Mouse (Mus musculus) midbrain, embryonic 10.5 days (tissue): ENCODE measurements around the gene Abcd3. TPM values are rescaled to one million over a fixed set of nuclear protein-coding genes. Genes with fewer than 3 reads are reported as not detected.

Experiments used
- DNase-seq: peaks from one replicate; pipeline ENCODE4 v3.0.0-alpha.2; 2017; ENCODE audit warnings: low spot score
- H3K27ac ChIP-seq: fragments of 300-500 bp; sonication (generic); replicated peaks from 2 replicates; pipeline ENCODE4 v1.5.1; 2016; ENCODE audit warnings: mild to moderate bottlenecking
- H3K27me3 ChIP-seq: fragments of 300-500 bp; sonication (generic); 2 replicates; pipeline ENCODE4 v1.6.1; 2016; ENCODE audit warnings: low read depth, mild to moderate bottlenecking; ENCODE audit not compliant: poor library complexity, severe bottlenecking
- H3K36me3 ChIP-seq: fragments of 300-500 bp; sonication (generic); 2 replicates; pipeline ENCODE4 v1.6.1; 2016; ENCODE audit warnings: mild to moderate bottlenecking, moderate library complexity
- H3K4me1 ChIP-seq: fragments of 300-500 bp; sonication (generic); 2 replicates; pipeline ENCODE4 v1.6.1; 2016
- H3K4me3 ChIP-seq: fragments of 300-500 bp; sonication (generic); 2 replicates; pipeline ENCODE4 v1.5.1; 2016; ENCODE audit warnings: mild to moderate bottlenecking, moderate library complexity
- H3K9me3 ChIP-seq: fragments of 300-500 bp; sonication (generic); replicated peaks from 2 replicates; pipeline ENCODE4 v1.6.1; 2016; ENCODE audit warnings: mild to moderate bottlenecking
- WGBS: fragments of 180-500 bp; shearing (Covaris S2); methylation state at CpG from one replicate; pipeline ENCODE4 v1.1.7; 2016; 5-methylcytosine and 5-hydroxymethylcytosine counted together
- polyA plus RNA-seq: library from polyadenylated mRNA; unstranded; fragments of >200 nt; fragmentation: Nextera tagmentation; extraction: Ambion mirVana; gene quantifications from 2 replicates; pipeline ENCODE4 v1.2.1, GENCODE M21; 2016

Abcd3 gene
- polyA plus RNA-seq = 41.3 and 48.6 TPM in 2 replicates

DNA sequence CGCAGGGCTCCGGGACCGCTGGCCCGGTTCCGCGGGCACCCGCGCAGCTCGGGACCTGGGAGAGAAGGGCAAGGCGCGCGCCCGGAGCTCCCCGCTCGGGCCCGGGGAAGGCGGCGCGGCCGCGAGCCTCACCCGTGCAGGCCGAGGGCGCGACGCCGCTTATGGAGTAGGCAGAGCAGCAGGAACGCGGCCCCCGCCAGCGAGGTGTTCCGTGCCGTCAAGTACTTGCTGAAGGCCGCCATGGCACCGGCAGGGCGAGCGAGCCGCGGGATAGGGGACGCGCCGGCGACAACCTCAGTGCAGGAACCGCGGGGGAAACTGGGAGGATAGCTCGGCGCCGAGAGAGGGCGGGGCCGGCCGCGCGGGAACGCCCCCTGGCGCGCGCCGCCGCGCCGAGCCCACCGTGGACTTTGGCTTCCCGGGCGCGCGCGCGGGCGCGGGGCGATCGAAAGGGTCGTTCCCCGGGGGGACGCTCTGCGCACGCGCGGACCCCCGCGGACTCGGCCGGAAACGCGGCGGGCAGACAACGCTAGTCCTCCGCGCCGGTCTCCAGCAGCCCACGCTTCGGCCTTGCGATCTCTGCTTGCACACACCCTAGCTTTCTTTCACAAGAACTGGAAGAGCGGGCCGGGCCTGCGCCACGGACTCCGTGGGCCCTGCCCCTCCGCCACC is at the start of gene Abcd3:
Abcd3 (minus strand) TSS at position 426 of the 672 bp plus-strand sequence.
- peak within 1 kb of the TSS; percentile 89 for H3K4me3 ChIP-seq
- H3K9me3 ChIP-seq = no peaks in the 10 kb centered on the region
- peak; percentile 93 for DNase-seq
- H3K27me3 ChIP-seq = no peaks in the 10 kb centered on the region
- peaks cover 14% of the 10 kb centered on the region for H3K4me1 ChIP-seq
- peak within 1 kb of the TSS; percentile 97 for H3K27ac ChIP-seq
- WGBS = under 1% methylated on average over 93 of the region's 99 CpGs
- H3K36me3 ChIP-seq = no peaks in the 10 kb centered on the region

DNA sequence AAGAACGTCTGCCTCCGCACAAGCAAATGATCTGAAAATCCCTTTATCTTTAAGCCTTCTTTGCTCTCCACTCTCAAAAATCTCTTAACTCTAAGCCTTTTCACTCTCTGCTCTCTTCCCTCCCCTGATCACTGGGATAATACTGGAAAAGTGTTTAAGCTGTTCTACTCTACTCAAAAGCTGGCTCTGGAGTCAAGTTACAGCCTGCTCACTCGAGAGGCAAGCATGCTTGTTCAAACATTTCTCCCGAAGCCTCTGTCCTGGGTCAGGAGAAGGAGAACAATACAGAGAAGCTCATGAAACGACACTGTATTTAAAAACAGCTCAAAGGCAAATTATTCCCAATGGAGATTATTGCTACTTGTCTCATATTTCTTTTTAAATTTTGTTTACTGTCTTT is 44.0 kb upstream of the Abcd3 start:
- no peak overlapping the region for H3K4me3 ChIP-seq
- no peak overlapping the region for H3K27ac ChIP-seq
- no peak for DNase-seq
- H3K27me3 ChIP-seq = peaks cover 14% of the 10 kb centered on the region; the same call in 1 of the 2 replicates
- peaks cover 13% of the 10 kb centered on the region for H3K4me1 ChIP-seq
- H3K9me3 ChIP-seq = no peaks in the 10 kb centered on the region
- H3K36me3 ChIP-seq = no peaks in the 10 kb centered on the region
- WGBS = 19% methylated on average over 5 of the region's 5 CpGs

DNA sequence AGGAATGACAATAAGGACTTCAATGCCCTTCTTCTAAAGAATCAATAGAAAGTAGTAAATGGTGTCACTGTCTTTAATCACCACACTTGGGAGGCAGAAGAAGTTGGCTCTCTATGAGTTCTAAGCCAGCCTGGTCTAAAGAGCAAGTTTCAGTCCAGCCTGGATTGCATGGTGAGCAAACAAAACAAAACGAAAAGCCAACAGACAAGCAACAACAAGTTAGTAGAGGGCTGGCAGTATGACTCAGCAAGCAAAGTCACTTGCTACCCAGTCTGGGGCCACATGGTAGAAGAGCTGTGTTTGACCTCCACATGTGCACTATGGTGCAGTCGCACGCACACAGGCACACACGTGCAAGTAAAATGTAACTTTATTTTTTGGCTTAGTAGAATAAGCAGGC is 41.0 kb upstream of the Abcd3 start:
- Histone ChIP-seq H3K4me1 (peaks cover 17% of the 10 kb centered on the region), H3K9me3 (no peaks in the 10 kb centered on the region), H3K36me3 (no peaks in the 10 kb centered on the region), H3K27me3 (peaks cover 14% of the 10 kb centered on the region; the same call in 1 of the 2 replicates), H3K27ac (no peak overlapping the region), H3K4me3 (no peak overlapping the region)
- DNase-seq = no peak
- WGBS = 86% methylated on average over 4 of the region's 4 CpGs

DNA sequence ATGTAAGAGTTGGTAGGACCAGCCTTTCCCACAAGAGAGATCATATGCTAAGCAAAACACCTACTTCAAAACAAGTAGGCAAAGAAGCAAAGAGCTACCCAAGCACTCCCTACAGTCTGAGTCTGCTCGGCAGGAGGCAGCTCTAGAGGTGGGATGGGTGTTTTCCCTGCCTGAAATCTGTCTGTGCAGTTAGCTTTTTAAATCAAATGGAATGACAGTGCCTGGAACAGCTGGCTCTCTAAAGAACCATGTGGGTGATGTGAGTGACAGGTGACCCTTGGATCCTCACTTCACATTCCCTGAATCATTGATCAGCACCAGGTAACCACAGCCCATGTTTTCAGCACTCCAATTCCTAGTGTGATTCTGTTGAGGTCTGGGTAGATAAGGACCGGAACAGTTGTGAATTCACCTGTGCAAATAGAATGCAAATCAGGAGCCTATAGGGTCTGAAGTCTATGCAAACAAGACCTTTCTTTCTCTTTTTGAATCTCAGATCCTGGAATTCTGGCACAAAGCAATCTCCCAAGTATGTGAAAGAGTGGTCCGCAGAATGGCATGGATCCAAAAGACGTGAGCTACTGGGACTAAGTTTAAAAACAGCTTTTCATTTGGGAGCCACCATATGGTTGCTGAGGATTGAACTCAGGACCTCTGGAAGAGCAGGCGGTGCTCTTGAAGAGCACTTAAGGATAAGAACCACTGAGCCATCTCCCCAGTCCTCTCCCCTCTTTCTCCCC is 38.8 kb upstream of the Abcd3 start:
- H3K9me3 ChIP-seq = no peaks in the 10 kb centered on the region

DNA sequence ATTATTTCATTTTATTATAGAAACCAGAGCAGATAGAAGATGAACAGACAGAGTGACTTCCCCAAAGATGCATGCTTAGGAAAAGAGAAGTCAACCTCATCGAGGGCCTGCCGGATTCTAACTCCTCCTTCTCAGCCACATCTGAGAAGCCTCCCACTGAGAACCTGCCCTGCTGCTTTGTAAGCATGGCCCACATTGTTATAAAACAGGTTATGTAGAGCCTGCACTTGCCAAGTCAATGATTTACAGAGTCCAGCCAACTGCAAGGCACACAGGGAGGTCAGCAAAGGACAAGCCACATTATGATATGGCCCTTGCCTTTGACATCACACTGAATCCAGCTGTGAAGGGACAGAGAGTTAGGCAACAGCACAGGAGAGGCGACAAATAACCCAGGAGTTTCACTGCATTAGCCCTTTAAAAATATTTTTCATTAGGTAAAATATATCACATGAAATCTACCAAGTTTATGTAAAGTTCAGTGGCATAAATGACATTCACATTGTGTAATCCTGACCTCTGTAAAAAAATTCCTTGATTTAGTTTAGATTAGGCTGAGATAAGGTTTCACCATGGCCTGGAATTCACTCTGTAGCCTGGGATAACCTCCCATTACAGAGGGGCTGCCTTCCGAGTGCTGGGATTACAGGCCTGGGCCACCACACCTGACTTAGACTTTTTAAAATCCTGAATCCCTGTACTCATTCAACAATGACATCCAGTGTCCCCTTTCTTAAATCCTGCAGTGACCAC is 37.1 kb upstream of the Abcd3 start:
- WGBS = 50% methylated on average over 4 of the region's 4 CpGs
- DNase-seq = no peak
- Histone ChIP-seq H3K9me3 (no peaks in the 10 kb centered on the region), H3K36me3 (no peaks in the 10 kb centered on the region), H3K27ac (no peak overlapping the region), H3K4me1 (0 out of 2 replicates have a peak, but pooled peaks cover 3% of the 10 kb centered on the region), H3K4me3 (no peak overlapping the region), H3K27me3 (peaks cover 5% of the 10 kb centered on the region; the same call in 1 of the 2 replicates)

More for the DNA sequence above, 38.8 kb upstream of the Abcd3 start:
- Histone ChIP-seq H3K4me1 (peaks cover 12% of the 10 kb centered on the region; the same call in 1 of the 2 replicates), H3K4me3 (no peak overlapping the region), H3K27me3 (peaks cover 14% of the 10 kb centered on the region; the same call in 1 of the 2 replicates), H3K27ac (no peak overlapping the region), H3K36me3 (no peaks in the 10 kb centered on the region)
- 69% methylated on average over 5 of the region's 5 CpGs for WGBS
- DNase-seq = no peak

DNA sequence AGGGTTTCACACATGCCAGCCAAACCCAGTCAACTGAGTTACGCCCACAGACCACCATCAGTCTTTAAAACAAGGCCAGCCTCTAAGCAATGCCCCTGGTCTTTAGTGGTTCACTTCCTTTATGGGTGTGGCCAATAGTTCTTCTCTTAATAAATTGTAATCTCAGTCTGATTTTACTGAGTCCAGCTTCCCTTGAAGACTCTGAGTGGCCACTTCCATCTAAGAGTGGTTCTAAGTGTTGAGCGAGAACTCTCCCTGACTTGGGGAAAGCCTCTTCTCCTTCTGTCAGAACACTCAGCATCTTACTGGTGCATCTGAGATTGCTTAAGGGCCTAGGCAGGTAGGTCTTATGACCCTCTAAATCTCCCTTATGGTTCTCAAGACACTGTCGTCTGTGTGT is 35.9 kb upstream of the Abcd3 start:
- no peak for DNase-seq
- 97% methylated on average over 3 of the region's 3 CpGs for WGBS
- H3K27me3 ChIP-seq = 0 out of 2 replicates have a peak, but pooled peaks cover under 1% of the 10 kb centered on the region
- H3K36me3 ChIP-seq = no peaks in the 10 kb centered on the region
- H3K4me3 ChIP-seq = no peak overlapping the region
- 0 out of 2 replicates have a peak, but pooled peaks cover 3% of the 10 kb centered on the region for H3K4me1 ChIP-seq
- H3K9me3 ChIP-seq = no peaks in the 10 kb centered on the region
- no peak overlapping the region for H3K27ac ChIP-seq

DNA sequence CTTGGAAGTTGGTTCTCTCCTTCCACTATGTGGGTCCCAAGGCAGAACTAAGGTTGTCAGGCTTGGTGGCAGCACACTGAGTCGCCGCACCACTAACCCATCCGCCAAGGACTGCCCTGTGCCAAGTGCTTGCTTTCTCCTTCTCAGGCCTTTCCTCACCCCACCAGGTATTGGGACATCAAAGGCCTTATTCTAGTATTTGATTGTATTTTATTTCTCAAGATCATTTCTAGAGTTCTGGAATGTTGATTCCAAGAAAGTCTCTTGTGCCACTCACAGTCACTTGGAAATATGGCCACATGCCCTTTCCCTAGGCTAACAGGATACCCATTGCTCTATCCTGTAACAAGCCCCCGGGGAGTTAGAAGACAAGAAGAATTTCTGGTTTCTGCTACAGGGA is 35.3 kb upstream of the Abcd3 start:
- whole genome bisulfite sequencing = 94% methylated on average over 4 of the region's 4 CpGs

DNA sequence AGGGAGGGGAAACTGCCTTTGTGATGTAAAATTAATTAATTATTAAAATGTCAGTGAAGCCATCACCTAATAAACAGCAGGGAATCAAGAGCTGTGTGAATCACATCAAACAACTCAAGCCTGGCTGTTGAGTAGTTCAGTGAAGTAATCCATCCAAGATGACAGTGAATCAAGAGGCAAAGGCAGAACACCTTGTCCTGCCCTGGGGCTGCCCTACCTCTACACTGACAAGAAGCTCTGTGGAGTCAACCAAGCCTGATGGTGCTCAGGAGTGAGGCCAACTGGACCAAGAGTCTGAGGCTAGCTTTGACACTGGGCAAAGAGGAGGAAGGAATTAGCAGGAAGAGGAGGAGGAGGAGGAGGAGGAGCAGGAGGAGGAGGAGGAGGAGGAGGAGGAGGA is 32.2 kb upstream of the Abcd3 start:
- H3K4me3 ChIP-seq = no peak overlapping the region
- 0 out of 2 replicates have a peak, but pooled peaks cover 6% of the 10 kb centered on the region for H3K4me1 ChIP-seq
- no peaks in the 10 kb centered on the region for H3K36me3 ChIP-seq
- no peak for DNase-seq
- no peaks in the 10 kb centered on the region for H3K9me3 ChIP-seq
- H3K27ac ChIP-seq = no peak overlapping the region
- H3K27me3 ChIP-seq = no peaks in the 10 kb centered on the region

More for the DNA sequence above, 35.3 kb upstream of the Abcd3 start:
- Histone ChIP-seq H3K4me3 (no peak overlapping the region), H3K27me3 (no peaks in the 10 kb centered on the region), H3K27ac (no peak overlapping the region), H3K36me3 (no peaks in the 10 kb centered on the region), H3K9me3 (no peaks in the 10 kb centered on the region), H3K4me1 (0 out of 2 replicates have a peak, but pooled peaks cover 3% of the 10 kb centered on the region)
- DNase-seq = no peak

DNA sequence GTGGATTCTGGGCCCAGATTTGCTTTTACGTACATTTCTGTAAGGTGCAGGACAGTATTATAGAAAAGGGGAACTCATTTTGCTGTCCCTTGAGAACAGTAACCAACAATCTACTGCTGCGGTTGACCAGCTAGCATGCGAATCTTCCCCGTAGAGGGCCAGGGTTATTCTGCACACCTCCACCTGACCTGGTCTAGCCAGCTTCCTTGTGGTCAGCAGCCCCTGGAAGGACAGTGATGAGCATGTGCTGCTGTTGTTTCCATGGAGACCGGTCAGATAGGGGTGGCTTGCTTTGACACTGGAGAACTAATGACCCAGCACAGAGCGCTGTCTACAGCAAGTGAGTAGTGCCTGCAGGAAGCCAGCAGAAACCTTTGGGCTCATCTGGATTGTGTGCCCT is 29.6 kb upstream of the Abcd3 start:
- no peak for DNase-seq
- H3K27me3 ChIP-seq = no peaks in the 10 kb centered on the region
- no peak overlapping the region for H3K4me3 ChIP-seq
- H3K27ac ChIP-seq = no peak overlapping the region
- WGBS = 95% methylated on average over 6 of the region's 6 CpGs
- H3K9me3 ChIP-seq = no peaks in the 10 kb centered on the region
- H3K4me1 ChIP-seq = 0 out of 2 replicates have a peak, but pooled peaks cover 3% of the 10 kb centered on the region
- no peaks in the 10 kb centered on the region for H3K36me3 ChIP-seq

DNA sequence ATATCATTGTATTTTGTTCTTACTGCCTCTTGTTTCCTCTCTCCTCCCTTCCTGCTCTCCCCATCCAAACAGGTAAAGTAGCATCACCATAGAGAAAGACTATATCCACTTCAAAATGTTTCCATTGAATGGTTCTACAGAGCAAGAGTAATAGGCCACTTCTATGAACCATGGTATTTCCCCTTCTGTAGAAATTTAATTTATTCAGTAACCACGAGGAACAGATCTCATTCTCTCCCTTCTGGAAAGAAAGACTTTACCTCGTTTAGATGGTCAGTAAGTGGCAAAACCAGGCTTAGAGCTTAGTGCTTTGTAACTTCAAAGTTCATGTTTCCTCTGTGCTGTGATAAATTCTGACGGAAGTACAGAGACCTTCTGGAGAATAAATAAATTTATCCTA is 28.9 kb upstream of the Abcd3 start:
- WGBS = 86% methylated on average over 3 of the region's 3 CpGs
- Histone ChIP-seq H3K36me3 (no peaks in the 10 kb centered on the region), H3K9me3 (no peaks in the 10 kb centered on the region), H3K4me3 (no peak overlapping the region), H3K4me1 (0 out of 2 replicates have a peak, but pooled peaks cover 3% of the 10 kb centered on the region), H3K27ac (no peak overlapping the region), H3K27me3 (no peaks in the 10 kb centered on the region)
- DNase-seq = no peak

DNA sequence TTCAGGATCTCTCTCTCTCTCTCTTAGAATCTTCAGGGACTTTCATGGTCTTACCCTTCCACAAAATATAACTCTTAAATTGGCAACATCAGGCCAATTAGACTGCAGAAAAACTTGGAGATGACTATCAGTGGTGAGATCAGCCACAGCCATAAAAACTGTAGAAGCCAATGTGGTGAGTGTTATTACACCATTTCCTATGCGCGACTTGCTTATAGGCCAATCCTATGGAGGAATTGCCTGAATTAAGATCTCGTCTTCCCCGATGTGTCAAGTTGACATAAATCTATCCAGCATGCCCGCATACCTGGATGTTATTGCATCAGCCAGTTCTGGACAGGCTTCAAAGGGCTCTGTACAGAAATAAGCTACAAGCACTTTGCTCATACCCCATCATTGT is 28.2 kb upstream of the Abcd3 start:
- Histone ChIP-seq H3K9me3 (no peaks in the 10 kb centered on the region), H3K27me3 (no peaks in the 10 kb centered on the region), H3K36me3 (no peaks in the 10 kb centered on the region), H3K4me3 (no peak overlapping the region), H3K4me1 (0 out of 2 replicates have a peak, but pooled peaks cover 3% of the 10 kb centered on the region), H3K27ac (no peak overlapping the region)
- WGBS = 92% methylated on average over 5 of the region's 5 CpGs
- no peak for DNase-seq

DNA sequence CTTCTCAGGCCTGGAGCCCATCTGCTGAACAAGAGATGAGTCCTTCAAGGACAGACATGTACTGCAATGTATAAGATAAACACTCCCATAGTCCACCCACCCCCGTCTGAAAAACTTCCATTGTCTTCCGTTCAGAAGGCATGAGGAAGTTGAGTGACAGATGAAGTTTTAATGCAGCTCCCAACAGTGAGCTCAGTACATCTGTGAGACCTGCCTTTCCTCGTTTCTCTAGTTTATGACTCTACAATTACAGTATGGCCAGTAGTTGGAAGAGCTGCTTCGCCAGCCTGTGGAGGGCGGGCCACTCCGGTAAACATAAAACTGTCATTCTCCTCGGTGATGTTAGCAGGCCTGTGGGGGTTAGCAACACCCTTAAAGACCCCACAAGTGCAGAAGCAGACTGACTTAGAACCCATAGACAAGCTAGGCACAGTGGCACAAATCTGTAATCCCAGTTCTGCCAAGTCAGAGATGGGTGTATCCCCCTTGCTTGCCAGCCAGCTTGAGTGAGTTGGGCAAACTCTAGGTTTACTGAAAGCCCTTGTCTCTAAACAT is 27.3 kb upstream of the Abcd3 start:
- Histone ChIP-seq H3K27ac (no peak overlapping the region), H3K4me3 (no peak overlapping the region), H3K9me3 (no peaks in the 10 kb centered on the region), H3K36me3 (no peaks in the 10 kb centered on the region), H3K27me3 (no peaks in the 10 kb centered on the region), H3K4me1 (0 out of 2 replicates have a peak, but pooled peaks cover 3% of the 10 kb centered on the region)
- 86% methylated on average over 7 of the region's 7 CpGs for WGBS
- DNase-seq = no peak
